Mouse (Mus musculus) c-Kit-negative CD71-positive TER-119-positive erythroid progenitor cells, embryonic 14.5 days (primary cell): Measurements from ENCODE around the gene Gtf2a2.
"Not testable (repeated sequence)": the region's sequence is repeated elsewhere in the genome, so short reads cannot be mapped to it uniquely, and the experiment has no call there.

Experiments used
- DNase-seq: peaks from one replicate; pipeline ENCODE4 v3.0.0-alpha.2; 2013; ENCODE audit warnings: low read depth, low spot score

Gene Gtf2a2

DNA sequence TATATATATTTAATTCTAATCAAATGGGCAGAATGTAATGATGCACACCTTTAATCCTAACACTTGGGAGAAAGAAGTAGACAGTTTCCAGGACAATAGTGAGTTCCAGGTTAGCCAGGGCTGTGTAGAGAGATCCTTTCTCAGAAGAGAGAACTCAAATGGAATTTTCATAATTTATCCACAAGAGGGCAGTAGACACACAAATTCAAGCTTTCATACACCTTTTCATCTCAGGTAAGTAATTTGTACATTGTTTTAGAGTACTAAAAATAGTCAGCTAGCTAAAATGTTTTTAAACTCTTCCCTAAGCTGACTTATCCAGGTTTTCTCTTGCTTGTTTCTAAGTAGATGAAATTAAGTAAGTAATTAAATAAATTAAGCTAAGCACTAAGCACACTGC lies 6.5 kb downstream of the Gtf2a2 start:
- no peak for DNase-seq

DNA sequence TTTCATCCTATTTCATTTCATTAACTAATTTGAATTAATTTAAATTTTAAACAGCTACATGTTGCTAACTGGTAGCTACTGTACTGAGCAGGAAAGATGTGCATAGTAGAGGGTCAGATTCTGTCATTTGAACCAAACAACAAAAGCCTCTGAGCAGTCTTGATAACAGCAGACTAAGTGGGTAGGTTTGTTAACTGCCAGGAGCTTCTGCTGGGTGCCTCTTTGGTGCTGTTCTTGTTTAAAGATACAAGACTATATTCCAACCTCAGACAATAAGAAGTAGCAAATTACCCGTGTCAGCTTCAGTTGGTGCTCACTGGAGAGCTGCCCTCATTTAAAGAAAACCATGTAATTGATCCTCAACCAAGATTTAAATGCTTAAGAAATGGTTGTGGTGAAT lies 9.3 kb downstream of the Gtf2a2 start:
- DNase-seq, result no peak

DNA sequence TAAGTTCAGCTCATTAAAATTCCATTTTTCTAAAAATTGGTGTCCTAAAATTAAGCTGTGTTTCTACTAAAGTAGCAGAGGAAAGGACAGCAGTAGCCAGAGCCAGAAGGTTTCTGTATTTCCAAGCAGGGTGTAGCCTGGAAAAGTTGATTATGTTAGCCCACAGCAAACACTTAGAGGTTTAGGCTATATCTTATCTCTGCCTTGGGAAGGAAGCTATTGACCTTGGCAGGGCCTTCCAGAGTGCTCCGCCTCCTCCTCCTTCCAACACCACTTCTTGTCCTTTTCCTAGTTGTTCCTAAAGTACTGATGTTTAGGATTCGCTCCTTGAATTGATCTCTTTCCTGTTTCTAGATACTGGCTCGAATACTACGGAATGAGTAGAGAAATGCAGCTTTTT lies 9.7 kb downstream of the Gtf2a2 start:
- DNase-seq, result no peak

DNA sequence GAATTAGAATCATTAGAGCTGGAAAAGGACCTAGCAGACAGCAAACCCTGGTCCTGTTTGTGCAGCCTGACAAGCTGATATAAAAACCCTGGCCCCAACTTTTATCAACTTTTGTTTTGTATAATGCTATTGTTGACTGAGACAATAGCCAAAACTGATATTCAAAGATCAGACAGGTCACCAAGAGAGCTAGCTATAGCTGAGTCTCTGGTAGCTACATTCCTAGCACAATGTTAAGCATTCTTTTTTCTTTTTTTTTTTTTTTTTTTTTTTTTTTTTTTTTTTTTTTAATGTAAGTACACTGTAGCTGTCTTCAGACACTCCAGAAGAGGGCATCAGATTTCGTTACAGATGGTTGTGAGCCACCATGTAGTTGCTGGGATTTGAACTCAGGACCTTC lies 11.3 kb downstream of the Gtf2a2 start:
- DNase-seq, result not testable (repeated sequence)

DNA sequence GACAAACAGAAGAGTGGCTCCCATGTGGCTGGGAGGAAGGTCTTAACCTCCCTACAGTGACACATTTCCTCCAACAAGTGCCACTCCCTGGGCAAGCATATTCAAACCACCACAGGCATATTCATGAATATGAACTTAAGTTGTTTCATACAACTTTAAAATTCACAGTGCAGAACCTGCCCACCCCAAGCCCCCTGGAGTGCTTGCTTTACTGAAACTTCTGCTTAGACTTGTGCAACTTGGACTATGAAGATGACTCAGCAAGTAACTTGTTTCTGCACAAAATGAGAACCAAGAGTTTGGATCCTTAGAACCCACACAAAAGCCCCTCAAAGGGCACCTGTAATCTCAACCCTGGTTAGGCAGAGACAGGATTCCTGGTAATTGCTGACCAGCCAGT lies 12.3 kb downstream of the Gtf2a2 start:
- no peak for DNase-seq

DNA sequence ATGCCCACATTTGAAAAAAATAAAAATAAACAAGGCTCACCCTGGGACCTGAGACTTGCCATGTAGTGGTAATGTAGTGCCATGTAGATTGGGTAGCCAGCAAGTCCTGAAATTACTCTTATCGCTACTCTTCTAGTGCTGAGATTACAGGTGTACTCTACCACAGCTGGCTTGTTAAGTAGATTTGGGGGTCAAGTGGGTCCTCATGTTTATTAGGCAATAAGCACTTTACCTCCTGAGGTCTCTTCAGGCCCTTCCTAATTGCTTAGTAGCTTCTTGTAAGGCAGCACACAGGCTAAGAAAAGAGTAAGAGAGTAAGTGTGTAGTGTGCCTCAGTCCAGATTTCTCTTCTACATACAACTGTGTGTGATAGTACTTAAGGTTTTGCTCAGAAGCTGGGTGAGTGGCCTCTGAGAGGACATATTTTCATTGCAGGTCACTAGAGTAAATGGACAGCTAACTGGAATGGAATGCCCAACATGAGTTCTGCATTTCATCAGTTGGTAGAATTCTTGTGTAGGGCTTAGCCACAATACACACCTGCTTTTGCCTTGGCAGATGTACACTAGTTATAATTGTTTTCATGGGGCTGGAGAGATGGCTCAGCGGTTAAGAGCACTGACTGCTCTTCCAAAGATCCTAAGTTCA lies 13.1 kb downstream of the Gtf2a2 start:
- DNase-seq, result no peak

DNA sequence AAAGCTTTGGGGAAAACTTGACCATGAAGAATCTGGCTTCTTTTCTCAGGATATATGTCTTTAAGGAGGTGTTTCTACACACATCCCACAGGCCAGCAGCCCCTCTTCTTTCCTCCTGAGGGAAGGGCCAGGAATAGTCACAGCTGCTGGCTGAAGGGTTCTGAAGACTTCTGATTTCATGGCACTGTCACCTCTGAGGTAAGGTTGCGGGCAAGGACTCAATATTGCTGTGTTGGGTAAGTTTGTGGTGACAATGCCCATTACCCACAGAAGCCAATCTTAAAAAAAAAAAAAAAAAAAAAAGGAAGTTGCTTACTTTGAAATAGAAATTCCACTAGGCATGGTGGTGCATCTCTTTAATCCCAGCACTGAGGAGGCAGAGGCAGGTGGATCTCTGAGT lies 19.8 kb downstream of the Gtf2a2 start:
- DNase-seq, result no peak

DNA sequence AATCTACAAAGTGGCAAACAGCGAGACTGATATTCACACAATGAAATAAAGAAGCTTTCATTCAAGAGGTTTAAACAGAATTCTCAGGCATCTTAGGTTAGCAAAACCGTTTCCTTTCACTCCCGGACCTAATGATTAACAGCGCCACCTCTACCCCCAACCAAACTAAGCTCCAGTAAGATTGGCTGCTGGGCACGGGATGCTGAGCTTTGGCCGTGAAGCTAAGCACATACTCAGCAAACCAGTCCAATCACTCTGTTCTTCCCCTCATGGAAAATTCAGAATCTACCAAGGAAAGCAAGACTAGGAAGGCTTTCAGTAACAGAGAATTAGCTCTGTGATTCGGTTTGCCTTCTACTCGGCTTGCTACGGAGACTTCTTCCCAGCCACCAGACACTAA lies 20.7 kb downstream of the Gtf2a2 start:
- no peak for DNase-seq

DNA sequence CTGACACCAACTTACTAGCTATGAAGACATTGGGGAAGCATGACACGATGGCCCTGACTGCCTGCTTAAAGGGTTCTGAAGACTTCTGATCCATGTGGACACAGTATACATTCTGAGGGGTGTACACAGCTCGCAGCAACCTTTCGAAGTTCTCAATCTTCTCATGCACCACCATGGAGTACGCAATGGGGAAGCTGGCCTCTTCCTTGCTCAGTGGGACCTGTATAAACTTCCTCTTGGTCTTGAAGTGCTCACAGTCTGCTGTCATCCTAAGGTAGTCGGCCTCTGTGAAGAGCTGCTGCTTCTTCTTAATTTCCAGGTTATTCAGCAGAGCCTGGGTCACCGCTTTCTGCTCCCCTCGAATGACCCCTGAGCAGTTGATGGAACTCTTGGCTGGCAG lies 22.4 kb downstream of the Gtf2a2 start:
- no peak for DNase-seq

DNA sequence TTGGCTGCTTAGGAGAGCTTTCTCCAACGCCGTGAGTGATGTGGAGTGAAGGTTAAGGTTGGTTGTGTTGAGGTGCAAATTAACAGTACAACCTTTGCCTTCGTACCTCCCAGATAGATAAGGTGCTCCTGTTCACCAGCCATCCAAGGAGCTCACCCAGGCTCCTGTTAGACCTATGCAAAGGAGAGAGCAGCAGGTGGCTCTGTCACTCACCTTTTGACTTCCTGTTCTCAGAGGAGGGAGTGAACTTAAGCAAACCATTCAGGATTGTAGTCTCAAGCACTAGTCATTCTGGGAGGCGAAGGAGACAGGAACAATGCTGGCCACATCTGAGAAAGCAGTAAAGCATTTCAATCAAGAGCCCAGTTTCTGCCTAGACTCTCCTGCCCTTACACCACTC lies 24.3 kb downstream of the Gtf2a2 start:
- DNase-seq, result no peak

DNA sequence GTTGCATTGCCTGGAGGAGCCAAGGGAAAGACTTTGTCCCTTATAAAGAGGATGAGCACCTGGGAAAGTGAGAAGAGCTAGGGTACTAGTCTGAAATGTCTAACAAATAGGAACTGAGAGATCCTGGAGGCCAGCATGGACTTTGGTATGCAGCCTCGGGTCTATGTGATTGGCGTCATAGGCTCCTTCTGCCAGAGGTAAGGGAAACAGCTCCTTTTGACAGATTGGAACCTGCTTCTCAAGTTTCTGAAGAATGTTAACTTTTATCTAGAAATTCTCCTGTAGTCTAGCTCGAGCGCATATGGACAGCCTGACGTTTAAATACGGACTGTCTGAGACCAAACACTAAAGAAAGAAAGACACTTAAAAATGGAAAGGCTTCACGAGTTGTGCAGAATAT lies 25.6 kb downstream of the Gtf2a2 start, which contains the start of gene Gcnt3:
Gene Gcnt3, minus strand, starts transcription at position 101 of the 400 bp plus-strand sequence.
- no peak for DNase-seq

DNA sequence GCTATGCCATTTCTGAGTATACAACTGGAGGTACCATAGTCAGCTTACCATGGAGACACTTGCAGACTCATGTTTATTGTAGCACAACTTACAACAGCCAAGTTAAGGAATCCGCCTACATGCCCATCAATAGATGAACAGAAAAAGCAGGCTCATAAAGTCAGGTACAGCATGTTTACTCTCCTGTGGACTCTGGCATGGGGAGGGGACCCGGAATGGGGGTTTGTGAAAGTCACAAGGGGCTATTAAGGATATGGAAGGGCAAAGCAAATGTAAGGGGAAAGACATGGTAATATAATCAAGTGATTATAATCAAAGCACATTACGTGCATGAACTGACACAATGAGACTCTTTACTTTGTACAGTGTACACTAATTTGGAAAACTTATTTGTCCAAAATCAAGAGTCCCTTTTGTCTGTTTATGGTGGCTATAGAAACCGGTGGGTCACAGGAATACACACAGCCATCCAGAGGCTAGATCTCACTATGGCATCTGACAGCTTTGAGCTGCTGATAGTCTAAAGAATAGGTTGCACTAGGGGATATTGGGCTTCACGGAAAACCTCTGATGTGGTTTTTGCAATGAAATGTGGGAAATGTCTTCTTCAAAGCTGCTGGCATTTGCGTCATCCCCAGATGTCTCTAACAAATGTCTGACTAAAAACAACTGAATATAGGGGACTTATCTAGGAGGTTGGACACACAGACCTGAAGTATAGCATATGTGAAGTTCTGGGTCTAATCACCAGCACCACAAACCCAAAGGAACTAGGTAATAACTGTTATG lies 27.4 kb downstream of the Gtf2a2 start:
- no peak for DNase-seq

DNA sequence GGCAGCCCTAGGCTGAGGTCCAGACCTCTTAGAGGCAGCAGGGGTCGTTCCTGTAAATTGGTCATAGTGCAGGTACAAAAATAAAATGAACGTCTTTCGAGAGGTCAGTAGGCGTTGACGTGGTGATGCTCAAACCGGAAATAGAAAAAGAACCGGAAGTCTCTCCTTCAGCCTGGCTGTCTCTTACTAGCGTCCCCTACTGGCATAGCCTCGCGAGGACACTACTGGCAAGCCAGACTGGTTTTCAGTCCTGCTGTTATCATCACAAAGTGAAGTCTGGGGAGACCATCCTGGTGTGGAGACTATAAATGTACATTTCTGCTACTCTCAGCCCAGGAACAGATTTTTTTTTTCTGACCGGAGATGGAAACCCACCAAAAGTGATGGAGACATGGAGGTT lies 28.2 kb downstream of the Gtf2a2 start:
- DNase-seq, result no peak

DNA sequence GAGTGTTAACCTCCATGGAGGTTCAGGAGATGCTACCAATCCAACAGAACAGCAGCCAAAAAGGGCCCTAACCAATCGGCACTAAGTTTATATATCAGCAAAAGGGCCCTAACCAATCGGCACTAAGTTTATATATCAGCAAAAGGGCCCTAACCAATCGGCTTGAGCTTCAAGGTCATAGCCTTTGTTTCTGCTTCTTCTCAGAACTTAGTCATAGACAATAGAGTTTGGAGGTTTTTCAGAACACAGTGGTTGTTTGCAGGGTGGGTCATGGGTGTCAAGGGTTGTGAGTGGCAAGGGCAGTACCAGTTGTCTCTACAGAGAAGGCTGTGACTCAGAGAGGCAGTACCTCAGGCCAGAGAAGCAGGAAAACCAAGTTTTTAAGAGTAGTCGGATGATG lies 29.8 kb downstream of the Gtf2a2 start:
- no peak for DNase-seq

DNA sequence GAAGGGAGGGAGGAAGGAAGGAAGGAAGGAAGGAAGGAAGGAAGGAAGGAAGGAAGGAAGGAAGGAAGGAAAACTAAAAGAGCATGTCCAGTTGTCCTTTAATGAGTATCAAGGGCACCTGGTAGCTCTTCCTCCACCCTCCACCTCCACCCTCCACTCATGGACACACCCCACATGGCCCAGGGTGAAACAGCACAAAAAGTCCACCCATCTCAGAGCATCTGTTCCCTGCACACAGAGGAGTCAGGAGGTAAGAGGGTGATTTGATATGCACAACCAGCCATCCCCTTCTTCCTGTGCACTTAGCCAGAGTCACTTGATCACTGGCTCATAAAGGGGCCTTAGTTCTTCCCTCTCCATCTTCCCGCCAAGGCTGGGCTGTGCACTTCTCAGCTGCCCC lies 30.6 kb downstream of the Gtf2a2 start:
- no peak for DNase-seq

DNA sequence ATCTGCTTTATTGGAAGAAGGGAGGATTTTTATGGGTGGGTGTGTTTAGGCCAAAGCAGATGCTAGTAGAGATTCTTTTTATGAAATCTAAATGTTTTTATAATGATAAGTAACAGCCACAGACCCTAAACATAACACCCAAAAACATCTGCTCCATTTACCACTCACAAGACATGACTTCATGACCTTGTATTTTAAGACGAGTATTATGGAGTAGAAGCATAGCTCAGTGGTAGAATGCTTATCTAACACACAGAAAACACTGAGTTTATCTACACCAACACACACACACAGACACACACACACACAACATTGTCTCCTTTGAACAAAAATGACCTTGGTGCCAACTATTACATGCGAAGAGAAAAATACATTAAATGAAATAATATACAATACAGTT lies 32.5 kb downstream of the Gtf2a2 start:
- DNase-seq, result no peak

DNA sequence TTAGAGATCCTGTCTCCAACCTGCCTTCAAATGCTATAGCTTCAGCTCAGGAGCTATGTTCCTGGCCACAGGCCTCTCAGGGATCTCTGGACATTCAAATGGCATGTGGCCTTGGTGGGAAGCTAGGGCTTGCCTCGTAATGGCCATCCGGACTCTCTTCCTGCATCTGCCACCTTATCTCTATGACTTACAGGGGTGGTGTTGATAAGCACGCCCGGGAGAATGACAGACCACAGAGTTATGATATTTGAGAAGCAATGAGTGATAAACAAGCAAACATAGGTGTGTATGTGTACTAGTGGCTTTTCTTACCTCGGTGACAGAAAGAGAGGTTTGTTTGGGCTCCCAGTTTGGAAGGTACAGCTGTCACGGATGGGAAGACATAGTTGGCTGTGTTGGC lies 33.9 kb downstream of the Gtf2a2 start:
- no peak for DNase-seq

DNA sequence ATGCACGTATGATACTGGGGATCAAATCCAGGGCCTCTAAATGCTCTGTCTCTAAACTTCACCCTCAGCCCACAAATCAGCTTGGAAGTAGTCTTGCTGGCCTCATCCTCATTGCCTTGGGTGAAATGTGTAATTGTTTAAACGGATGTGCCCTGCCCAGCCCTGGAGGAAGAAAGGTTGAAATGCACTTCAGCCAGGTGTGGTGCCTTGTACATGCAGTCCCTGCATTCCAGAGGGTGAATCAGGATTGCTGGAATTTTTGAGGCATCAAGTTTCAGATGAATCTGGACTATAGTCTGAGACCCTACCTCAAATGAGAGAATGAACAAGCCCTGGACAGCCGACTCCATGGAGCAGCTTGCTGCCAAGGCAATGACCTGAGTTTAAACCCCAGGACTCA lies 35.5 kb downstream of the Gtf2a2 start:
- no peak for DNase-seq

DNA sequence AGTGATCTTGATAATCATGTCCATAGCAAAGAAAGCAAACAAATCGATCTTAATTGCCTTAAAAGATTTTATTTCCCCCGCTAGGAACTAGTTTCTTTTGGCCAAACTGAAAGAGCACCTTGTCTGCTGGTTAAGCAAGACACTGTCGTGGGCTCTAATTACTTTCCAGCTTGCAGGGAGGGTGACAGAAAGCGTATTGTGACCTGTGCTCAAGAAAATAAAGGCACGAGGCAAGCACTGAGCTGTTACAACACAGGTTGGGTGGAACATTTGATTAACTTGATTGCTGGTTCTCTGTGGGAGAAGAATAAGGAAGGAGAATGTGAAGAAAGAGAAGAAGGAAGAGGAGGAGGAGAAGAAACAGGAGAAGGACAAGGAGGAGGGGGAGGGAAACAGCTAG lies 35.9 kb downstream of the Gtf2a2 start:
- DNase-seq, result no peak

DNA sequence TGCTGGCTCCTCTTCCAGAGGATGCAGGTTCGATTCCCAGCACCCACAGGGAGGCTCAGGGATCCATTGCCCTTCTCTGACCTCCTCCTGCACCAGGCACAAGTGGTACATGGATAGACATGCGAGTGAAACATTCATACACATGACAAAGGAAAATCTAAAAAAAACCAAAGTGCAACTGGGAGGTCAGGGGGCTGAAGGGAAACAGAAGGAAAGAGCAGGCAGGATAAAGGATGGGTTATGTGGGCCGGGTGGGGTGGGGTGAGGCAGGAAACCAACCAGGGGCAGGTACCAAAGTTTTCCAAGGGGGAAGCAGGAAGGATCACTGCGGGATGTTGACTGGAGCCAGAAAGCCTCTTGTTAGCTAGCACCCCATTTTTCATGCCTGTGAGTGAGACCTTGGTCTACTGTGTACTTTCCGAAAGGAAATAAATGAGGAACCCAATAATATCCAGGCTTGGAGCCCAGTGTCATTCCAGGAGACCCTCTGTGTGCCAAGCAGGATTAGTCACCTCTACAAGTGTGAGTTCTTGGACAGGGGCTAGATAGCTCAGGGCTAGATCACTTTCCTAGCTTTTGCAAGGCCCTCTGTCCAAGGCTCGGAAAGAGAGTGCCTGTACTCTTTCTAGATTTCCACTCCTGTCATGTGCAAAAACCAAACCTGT lies 36.5 kb downstream of the Gtf2a2 start:
- DNase-seq, result no peak

DNA sequence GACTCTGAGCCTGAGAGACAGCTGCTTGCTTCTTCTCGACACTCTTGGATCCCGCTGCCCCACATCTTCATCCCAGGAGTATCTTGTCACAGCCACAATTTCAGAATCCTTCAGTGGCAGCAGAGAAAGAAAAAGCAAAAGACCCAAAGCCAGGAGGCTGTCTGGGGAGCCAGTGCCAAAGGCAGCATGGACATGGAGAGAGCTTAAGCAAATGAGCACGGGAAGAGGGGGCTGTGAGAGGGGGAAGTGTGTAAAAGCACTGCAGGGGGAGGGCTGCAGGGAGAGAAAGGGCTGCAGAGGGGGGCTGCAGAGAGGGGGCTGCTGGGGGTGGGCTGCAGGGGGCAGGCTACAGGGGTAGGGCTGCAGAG lies 37.0 kb downstream of the Gtf2a2 start:
- no peak for DNase-seq

DNA sequence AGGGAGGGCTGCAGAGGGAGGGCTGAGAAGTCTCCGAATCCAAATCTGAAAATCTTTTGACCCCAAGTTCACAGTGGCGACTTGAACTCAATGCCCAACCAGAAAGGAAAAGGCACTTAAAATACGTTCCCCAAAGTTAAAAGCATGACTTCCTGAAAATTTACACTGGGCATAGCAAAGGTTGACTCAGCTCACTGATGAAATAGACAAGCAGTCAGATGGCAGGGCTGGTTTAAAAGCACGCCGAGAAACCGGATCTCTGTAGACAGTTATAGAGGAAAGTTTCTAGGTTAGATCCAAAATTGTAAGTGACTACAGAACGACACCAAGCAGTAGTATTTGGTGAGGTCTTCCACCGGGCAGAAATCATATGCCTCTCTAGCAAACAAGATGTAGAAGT lies 37.5 kb downstream of the Gtf2a2 start:
- DNase-seq, result no peak

DNA sequence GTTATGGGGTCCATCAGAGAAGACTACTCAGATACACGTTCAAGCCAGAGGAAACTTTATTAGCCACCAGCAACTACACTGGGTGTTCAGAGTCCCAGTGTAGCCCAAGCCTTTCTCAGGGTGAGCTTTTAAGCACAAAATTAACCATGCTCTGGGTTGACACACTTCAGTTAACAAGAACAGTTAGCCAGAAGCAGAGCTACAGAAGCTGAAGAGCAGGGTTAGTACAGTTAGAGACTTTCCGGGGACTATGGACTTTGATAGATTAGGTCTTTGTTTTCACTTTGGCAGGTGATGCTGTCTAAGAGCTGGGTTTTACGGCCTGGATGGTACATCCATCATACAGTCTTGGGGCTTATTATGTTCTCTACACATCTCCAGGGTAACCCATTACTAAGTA lies 40.4 kb downstream of the Gtf2a2 start:
- no peak for DNase-seq
